Mouse (Mus musculus) lung, postnatal 0 days (tissue): ENCODE data around the gene Spink4.

Experiments
- CTCF ChIP-seq: IDR thresholded peaks from 2 replicates; pipeline ENCODE4 v1.5.1; 2016; ENCODE audit warnings: antibody characterized with exemption, mild to moderate bottlenecking
- EP300 ChIP-seq: IDR thresholded peaks from 2 replicates; pipeline ENCODE4 v1.6.1; 2016; ENCODE audit warnings: antibody characterized with exemption, mild to moderate bottlenecking, control low read depth

GRCm38 (mm10) chr4:40976651-40977050 is 56.8 kb downstream of the Spink4 start:
- no peak for TF ChIP-seq CTCF
- no peak for TF ChIP-seq EP300
